Mouse (Mus musculus): ENCODE data around the gene Olfr1090.

Olfr1090 gene

GRCm38 (mm10) chr2:86758893-86759292 lies at the start of gene Olfr1090:
Gene Olfr1090, minus strand, starts transcription at chr2:86758993.
- DNase-seq (ENCODE audit: low spot score): no peak

- no peak for DNase-seq (ENCODE audit: low spot score)
Measured at GRCm38 (mm10) chr2:86782179-86782578, 23.4 kb upstream of the Olfr1090 start, which contains the start of gene Olfr1093. Gene Olfr1093, plus strand, starts transcription at chr2:86782479.

- DNase-seq (ENCODE audit: low spot score): peak; percentile 4
Measured at GRCm38 (mm10) chr2:86761050-86761449, 2.3 kb upstream of the Olfr1090 start.

GRCm38 (mm10) chr2:86733601-86734000 lies 25.2 kb downstream of the Olfr1090 start, which contains the start of gene Olfr1089:
Gene Olfr1089, minus strand, starts transcription at chr2:86733701.
- no peak for DNase-seq (ENCODE audit: low spot score)
